In the genomic region with DNA sequence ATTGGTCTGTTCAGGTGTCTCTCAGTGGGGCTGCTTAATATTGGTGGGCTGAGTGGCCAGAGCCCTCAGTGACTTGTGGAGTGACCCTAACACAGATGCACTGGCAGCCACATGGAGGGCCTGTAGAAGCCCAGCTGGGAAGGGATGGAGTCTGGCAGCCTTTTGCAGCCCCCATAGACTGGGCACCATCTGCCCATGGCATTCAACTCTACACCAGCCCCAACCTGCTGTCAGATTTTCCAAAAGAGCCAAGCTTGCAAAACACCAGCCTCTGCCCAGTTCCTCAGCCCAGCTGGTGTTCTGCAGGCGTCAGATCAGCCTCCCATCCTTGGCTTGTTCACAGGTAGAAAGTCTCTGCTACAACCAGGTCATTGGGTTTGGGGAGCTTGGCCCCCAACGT, we compare ENCODE assay signal across 10 mouse cellular contexts.
DNase-seq lines count a peak whose midpoint lies in the region; ATAC-seq lines count a peak whose summit lies in the region.
"Had no signal": no experiment of that assay in that cellular context is flagged by ENCODE, and none has a peak within 500 bp of the region (broad histone marks: within the 10 kb centered on the region; RNA-seq: fewer than 3 reads in every experiment).

No protein-coding gene starts in this region.

- no peak for DNase-seq in hindbrain, embryonic 10.5 days (ENCODE audit: low spot score)
- DNase-seq in hindbrain, embryonic 11.5 days (ENCODE audit: low spot score): no peak
- DNase-seq in right cerebral cortex, postnatal 10 days (ENCODE audit: low spot score in 2 of 2): peak; percentile 54 to 65
- no peak for DNase-seq in right cerebral cortex, postnatal 14 days
- DNase-seq in limb, embryonic 10.5 days (ENCODE audit: low spot score): no peak
- no peak for DNase-seq in urinary bladder, postnatal 4 days (ENCODE audit: low spot score in 2 of 2)
- no peak for DNase-seq in adrenal gland, adult 2 months
- DNase-seq: lung, adult 2 months; thymus, postnatal 4 days had no signal

- H3K9ac ChIP-seq in hindbrain, embryonic 11.5 days (ENCODE audit: low read depth, low read length): no peak overlapping the region

- no peaks in the 10 kb centered on the region for H3K27me3 ChIP-seq in hindbrain, embryonic 10.5 days (ENCODE audit: insufficient read depth, poor library complexity, severe bottlenecking)
- H3K27me3 ChIP-seq in hindbrain, embryonic 11.5 days (ENCODE audit: control insufficient read depth, insufficient read depth, low read length): no peaks in the 10 kb centered on the region
- no peaks in the 10 kb centered on the region for H3K27me3 ChIP-seq in limb, embryonic 10.5 days (ENCODE audit: low read depth, poor library complexity, severe bottlenecking)

- no peak for ATAC-seq in hindbrain, embryonic 11.5 days (ENCODE audit: low FRiP score)

- H3K27ac ChIP-seq in hindbrain, embryonic 10.5 days: peak overlapping the region; percentile 40; the same call in 1 of the 2 replicates
- no peak overlapping the region for H3K27ac ChIP-seq in hindbrain, embryonic 11.5 days (ENCODE audit: low read depth, low read length)
- 0 out of 2 replicates have a peak overlapping the region, but pooled peaks have one; percentile 40 for H3K27ac ChIP-seq in limb, embryonic 10.5 days

- WGBS in hindbrain, embryonic 10.5 days: 49% methylated on average over 2 of the region's 2 CpGs
- WGBS in hindbrain, embryonic 11.5 days: 62% methylated on average over 2 of the region's 2 CpGs
- WGBS in limb, embryonic 10.5 days: 60% methylated on average over 2 of the region's 2 CpGs

- no peak overlapping the region for H3K4me2 ChIP-seq in hindbrain, embryonic 11.5 days (replicated peaks; ENCODE audit: low read depth, low read length)

- H3K36me3 ChIP-seq in hindbrain, embryonic 10.5 days: peaks cover 93% of the 10 kb centered on the region
- H3K36me3 ChIP-seq in hindbrain, embryonic 11.5 days (ENCODE audit: control insufficient read depth, insufficient read depth, low read length): no peaks in the 10 kb centered on the region
- H3K36me3 ChIP-seq in limb, embryonic 10.5 days: peaks cover 86% of the 10 kb centered on the region

- H3K4me1 ChIP-seq in hindbrain, embryonic 10.5 days (replicated peaks): peaks cover 49% of the 10 kb centered on the region
- H3K4me1 ChIP-seq in hindbrain, embryonic 11.5 days (replicated peaks; ENCODE audit: control insufficient read depth, insufficient read depth, low read length): no peaks in the 10 kb centered on the region
- H3K4me1 ChIP-seq in limb, embryonic 10.5 days: peaks cover 54% of the 10 kb centered on the region

- H3K9me3 ChIP-seq in hindbrain, embryonic 10.5 days: no peaks in the 10 kb centered on the region
- no peaks in the 10 kb centered on the region for H3K9me3 ChIP-seq in hindbrain, embryonic 11.5 days (ENCODE audit: control insufficient read depth, low read length)
- H3K9me3 ChIP-seq in limb, embryonic 10.5 days (replicated peaks): no peaks in the 10 kb centered on the region
- H3K9me3 ChIP-seq: heart, embryonic 10.5 days had no signal

- H3K4me3 ChIP-seq in hindbrain, embryonic 10.5 days: no peak overlapping the region
- no peak overlapping the region for H3K4me3 ChIP-seq in hindbrain, embryonic 11.5 days (ENCODE audit: low read depth, low read length)
- H3K4me3 ChIP-seq in limb, embryonic 10.5 days: no peak overlapping the region
- H3K4me3 ChIP-seq: heart, embryonic 10.5 days had no signal

Comparison
In these comparisons a context has a peak if more than half of its experiments do, and no peak if none do; other contexts are left out.
1. DNase-seq: peak in right cerebral cortex, postnatal 10 days (2 of 2); none in hindbrain, embryonic 10.5 days (single experiment), hindbrain, embryonic 11.5 days (single experiment), right cerebral cortex, postnatal 14 days (single experiment), limb, embryonic 10.5 days (single experiment), urinary bladder, postnatal 4 days (0 of 2) and adrenal gland, adult 2 months (single experiment).